Mouse (Mus musculus): Measurements from ENCODE around the gene Hcn3.
A peak's percentile ranks its signal among the peaks of the same experiment; 100 is the strongest.

Gene Hcn3

GRCm38 (mm10) chr3:89159616-89160344 lies at the start of gene Hcn3:
Gene Hcn3, minus strand, starts transcription at chr3:89160196.
- DNase-seq (ENCODE audit: low read depth) = peak; percentile 70

GRCm38 (mm10) chr3:89209731-89210130 lies 49.7 kb upstream of the Hcn3 start:
- no peak for DNase-seq (ENCODE audit: low read depth)

- no peak for DNase-seq (ENCODE audit: low read depth)
Observed at GRCm38 (mm10) chr3:89208736-89209135, 48.7 kb upstream of the Hcn3 start.

- no peak for DNase-seq (ENCODE audit: low read depth)
Observed at GRCm38 (mm10) chr3:89208075-89208657, 48.2 kb upstream of the Hcn3 start.

GRCm38 (mm10) chr3:89206695-89207094 lies 46.7 kb upstream of the Hcn3 start:
- DNase-seq (ENCODE audit: low read depth) = no peak

- no peak for DNase-seq (ENCODE audit: low read depth)
Observed at GRCm38 (mm10) chr3:89206079-89206478, 46.1 kb upstream of the Hcn3 start.

GRCm38 (mm10) chr3:89203142-89203514 lies 43.1 kb upstream of the Hcn3 start:
- no peak for DNase-seq (ENCODE audit: low read depth)

- DNase-seq (ENCODE audit: low read depth) = peak; percentile 96
Observed at GRCm38 (mm10) chr3:89202253-89203141, 42.5 kb upstream of the Hcn3 start, which contains the start of gene Gba. Gene Gba, plus strand, starts transcription at chr3:89202928.

- DNase-seq (ENCODE audit: low read depth) = peak; percentile 74
Observed at GRCm38 (mm10) chr3:89199839-89200238, 39.8 kb upstream of the Hcn3 start.

GRCm38 (mm10) chr3:89195979-89196877 lies 36.2 kb upstream of the Hcn3 start:
- DNase-seq (ENCODE audit: low read depth) = peak; percentile 98

- DNase-seq (ENCODE audit: low read depth) = peak; percentile 78
Observed at GRCm38 (mm10) chr3:89193853-89194252, 33.9 kb upstream of the Hcn3 start.

- peak; percentile 73 for DNase-seq (ENCODE audit: low read depth)
Observed at GRCm38 (mm10) chr3:89193351-89193750, 33.4 kb upstream of the Hcn3 start.

GRCm38 (mm10) chr3:89190436-89190835 lies 30.4 kb upstream of the Hcn3 start:
- peak; percentile 63 for DNase-seq (ENCODE audit: low read depth)

- DNase-seq (ENCODE audit: low read depth) = no peak
Observed at GRCm38 (mm10) chr3:89188478-89188875, 28.5 kb upstream of the Hcn3 start.

- no peak for DNase-seq (ENCODE audit: low read depth)
Observed at GRCm38 (mm10) chr3:89187690-89188477, 27.9 kb upstream of the Hcn3 start.

- no peak for DNase-seq (ENCODE audit: low read depth)
Observed at GRCm38 (mm10) chr3:89187197-89187596, 27.2 kb upstream of the Hcn3 start.

GRCm38 (mm10) chr3:89183959-89184315 lies 23.9 kb upstream of the Hcn3 start:
- no peak for DNase-seq (ENCODE audit: low read depth)

GRCm38 (mm10) chr3:89183058-89183958 lies 23.3 kb upstream of the Hcn3 start, which contains the start of gene Fam189b:
Gene Fam189b, plus strand, starts transcription at chr3:89183143.
- peak; percentile 70 for DNase-seq (ENCODE audit: low read depth)

- DNase-seq (ENCODE audit: low read depth) = peak; percentile 91
Observed at GRCm38 (mm10) chr3:89182531-89183057, 22.6 kb upstream of the Hcn3 start.

Data from 416B (cell line).